Mouse (Mus musculus) olfactory bulb, adult 2 months (tissue): ENCODE results near the gene Pwwp2a. TPM values are rescaled to one million over a fixed set of nuclear protein-coding genes. Genes with fewer than 3 reads are reported as not detected.
A peak's percentile ranks its signal among the peaks of the same experiment; 100 is the strongest.

Source experiments
- H3K27ac ChIP-seq: fragments of 200-500 bp; 2 replicates; pipeline ENCODE4 v1.5.1; 2012; ENCODE audit warnings: low read depth, low read length; ENCODE audit not compliant: insufficient read depth
- H3K4me1 ChIP-seq: fragments of 200-500 bp; 2 replicates; pipeline ENCODE4 v1.6.1; 2012; ENCODE audit warnings: low read length; ENCODE audit not compliant: control insufficient read depth, insufficient read depth
- H3K4me3 ChIP-seq: fragments of 200-500 bp; 2 replicates; pipeline ENCODE4 v1.5.1; 2012; ENCODE audit warnings: mild to moderate bottlenecking, low read depth, low read length, moderate library complexity; ENCODE audit not compliant: insufficient read depth
- CTCF ChIP-seq: fragments of 200-500 bp; IDR thresholded peaks from 2 replicates; pipeline ENCODE4 v1.5.1; 2012; ENCODE audit warnings: low read depth, mild to moderate bottlenecking, low read length, moderate library complexity; ENCODE audit not compliant: insufficient read depth
- POLR2A ChIP-seq: fragments of 200-500 bp; IDR thresholded peaks from 2 replicates; pipeline ENCODE4 v1.6.1; 2012; ENCODE audit warnings: mild to moderate bottlenecking, low read depth, low read length, moderate library complexity; ENCODE audit not compliant: insufficient read depth
- WGBS: fragments of 180-500 bp; shearing (Covaris S2); methylation state at CpG from one replicate; pipeline ENCODE4 v1.1.7; 2018; 5-methylcytosine and 5-hydroxymethylcytosine counted together
- polyA plus RNA-seq: library from polyadenylated mRNA; stranded (reverse); fragments of >200 nt; gene quantifications from 2 replicates; pipeline ENCODE4 v1.2.4, GENCODE M21; 2012; ENCODE audit warnings: low replicate concordance; ENCODE audit not compliant: missing spikeins, insufficient read depth, insufficient read length

The Pwwp2a gene
- polyA plus RNA-seq = not detected in 2 replicates

DNA sequence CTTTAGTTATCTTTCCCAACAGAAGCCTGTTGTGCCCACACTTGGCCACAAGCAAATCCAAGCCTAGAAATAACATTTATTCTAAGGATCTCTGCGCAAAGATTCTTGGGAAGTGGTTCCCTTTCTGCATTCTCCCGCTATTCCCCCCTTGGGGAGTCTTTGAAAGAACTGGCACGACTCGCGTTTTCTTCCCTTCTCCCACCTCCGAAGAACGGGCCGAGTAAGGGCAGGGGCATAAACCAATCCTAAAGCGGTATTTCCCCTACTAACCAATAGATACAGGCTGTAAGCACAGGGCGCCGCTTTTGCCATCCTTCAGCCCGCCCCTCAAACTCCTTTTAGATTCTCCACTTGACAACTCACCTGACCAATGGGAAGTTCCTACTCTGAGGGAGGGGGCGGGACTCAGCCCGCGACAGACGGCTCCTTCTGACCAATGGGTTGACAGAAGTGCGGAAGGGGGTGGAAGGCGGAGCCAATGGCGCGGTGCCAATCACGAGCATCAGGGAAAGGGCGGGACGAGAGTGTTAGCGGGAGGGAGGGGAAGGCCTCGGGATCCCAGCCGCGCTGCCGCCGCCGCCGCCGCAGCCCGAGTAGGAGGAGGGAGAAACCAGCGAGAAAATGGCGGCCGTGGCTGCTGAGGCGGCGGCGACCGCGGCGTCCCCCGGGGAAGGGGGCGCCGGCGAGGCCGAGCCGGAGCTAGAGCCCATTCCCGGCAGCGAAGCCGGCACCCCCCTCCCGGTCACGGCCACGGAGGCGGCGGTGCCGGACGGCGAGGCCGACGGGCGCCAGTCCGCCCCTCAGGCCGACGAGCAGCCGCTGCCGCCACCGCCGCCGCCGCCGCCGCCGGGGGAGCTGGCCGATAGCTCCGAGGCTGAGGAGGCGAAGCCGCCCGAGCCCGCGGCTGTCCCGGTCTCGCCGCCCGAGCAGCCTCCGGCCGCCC, at the start of gene Pwwp2a:
TSS of gene Pwwp2a (plus strand) at position 527 of the 943 bp plus-strand sequence.
- Histone ChIP-seq H3K4me1 (0 out of 2 replicates have a peak, but pooled peaks cover 3% of the 10 kb centered on the region), H3K4me3 (peak within 1 kb of the TSS; percentile 96), H3K27ac (peak within 1 kb of the TSS; percentile 86)
- WGBS = 1% methylated on average over 86 of the region's 87 CpGs
- TF ChIP-seq POLR2A (peak; percentile 72; the same call in 1 of the 2 replicates), CTCF (no peak)

DNA sequence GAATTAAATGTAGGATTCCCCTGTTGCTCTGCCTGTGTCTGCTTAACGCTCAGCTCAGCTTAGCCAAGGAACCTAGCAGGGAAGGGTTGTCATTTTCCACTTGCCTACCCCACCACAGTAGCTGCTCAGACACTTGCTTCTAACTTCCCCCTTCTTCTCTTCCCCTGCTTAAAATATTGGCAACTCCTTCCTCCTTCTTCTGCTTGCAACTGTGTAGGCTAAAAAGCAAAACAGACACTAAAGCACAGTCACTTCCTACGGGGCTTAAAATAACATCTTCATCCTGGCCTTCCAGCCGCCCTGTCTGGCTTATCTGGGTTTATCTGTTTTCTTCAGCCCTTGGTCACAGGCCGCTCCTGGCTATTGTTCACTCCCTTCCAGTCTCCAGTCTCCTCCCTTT, 49.2 kb upstream of the Pwwp2a start:
- Histone ChIP-seq H3K27ac (peak overlapping the region; percentile 64), H3K4me1 (peaks cover 18% of the 10 kb centered on the region), H3K4me3 (no peak overlapping the region)
- TF ChIP-seq CTCF (no peak), POLR2A (no peak)
- 37% methylated on average over 4 of the region's 4 CpGs for WGBS

DNA sequence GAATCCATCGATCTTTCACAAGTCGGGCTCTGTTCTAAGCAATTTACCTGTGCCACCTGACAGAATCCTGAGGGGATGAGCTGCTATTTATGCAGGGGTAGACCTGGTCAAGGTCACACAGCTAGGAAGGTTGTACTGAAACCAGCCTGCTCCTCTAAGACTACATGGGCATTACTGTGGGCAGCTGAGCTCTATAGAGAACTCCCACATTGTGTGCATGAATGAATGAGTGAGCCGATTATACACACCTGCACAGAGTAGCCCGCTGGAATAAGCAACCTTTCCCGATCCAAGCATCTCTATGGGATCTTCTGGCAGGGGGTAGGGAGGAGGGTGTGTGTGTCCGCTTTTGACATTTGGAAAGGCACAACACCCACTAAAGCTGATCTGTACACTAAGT, 48.6 kb upstream of the Pwwp2a start:
- Histone ChIP-seq H3K27ac (no peak overlapping the region), H3K4me3 (no peak overlapping the region), H3K4me1 (peaks cover 18% of the 10 kb centered on the region)
- 77% methylated on average over 6 of the region's 6 CpGs for WGBS
- TF ChIP-seq POLR2A (no peak), CTCF (no peak)

DNA sequence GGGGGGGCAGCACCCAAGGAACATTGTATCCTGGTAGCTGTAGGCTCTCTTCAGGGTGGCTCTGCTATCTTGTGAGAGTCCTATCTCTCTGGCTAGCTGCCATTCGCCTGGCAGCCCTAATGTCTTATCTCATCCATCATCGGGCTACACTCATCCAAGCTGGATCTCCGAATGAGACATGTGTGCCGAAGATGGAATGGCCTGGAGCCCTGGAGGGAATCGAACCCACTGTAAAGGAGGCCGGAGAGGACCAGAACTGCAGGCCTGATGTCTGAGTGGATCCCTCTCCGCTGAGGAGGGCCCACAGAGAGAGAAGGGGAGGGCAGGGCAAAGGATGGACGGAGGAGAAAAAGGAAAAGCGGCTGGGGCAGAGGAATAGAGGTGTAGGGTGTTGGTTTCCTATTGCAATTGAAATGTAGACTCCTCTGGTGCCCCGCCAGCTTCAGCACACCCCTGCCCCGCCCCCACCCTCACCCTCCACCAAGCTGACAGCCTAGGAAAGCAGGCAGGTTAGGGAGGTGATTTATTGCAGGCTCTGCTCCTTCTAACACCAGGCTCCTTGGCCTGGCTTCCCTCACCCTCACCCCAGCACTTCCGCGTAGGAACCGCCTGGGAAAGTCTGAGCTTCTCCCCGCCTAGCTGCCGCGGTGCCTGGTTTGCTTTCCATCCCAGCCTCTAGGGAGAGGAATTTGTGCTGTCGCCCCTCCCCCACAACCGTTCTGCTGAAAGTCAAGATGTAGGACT, 48.0 kb upstream of the Pwwp2a start:
- 38% methylated on average over 19 of the region's 19 CpGs for WGBS
- Histone ChIP-seq H3K4me3 (no peak overlapping the region), H3K27ac (no peak overlapping the region), H3K4me1 (peaks cover 18% of the 10 kb centered on the region)
- TF ChIP-seq CTCF = no peak
- TF ChIP-seq POLR2A = no peak

DNA sequence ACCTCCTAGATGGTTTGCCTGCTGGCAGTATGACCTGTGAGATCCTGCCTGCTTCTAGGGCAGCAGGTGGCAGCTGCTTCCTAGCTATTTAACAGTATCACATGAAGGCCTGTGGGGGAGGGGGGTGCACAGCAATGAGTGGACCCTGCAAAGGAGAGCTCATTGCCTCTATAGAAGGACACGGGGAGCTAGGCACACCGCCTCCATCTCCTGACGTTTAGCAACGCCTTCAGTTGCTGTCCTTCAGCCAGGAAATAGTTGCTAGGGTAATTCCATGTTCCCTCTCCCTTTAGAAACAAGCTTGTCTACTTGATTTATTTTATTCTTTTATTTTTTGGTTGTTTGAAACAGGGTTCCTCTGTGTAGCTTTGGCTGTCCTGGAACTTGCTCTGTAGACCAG, 45.0 kb upstream of the Pwwp2a start:
- H3K27ac ChIP-seq = no peak overlapping the region
- WGBS = 72% methylated on average over 4 of the region's 4 CpGs
- TF ChIP-seq CTCF (no peak), POLR2A (no peak)
- no peak overlapping the region for H3K4me3 ChIP-seq
- peaks cover 18% of the 10 kb centered on the region for H3K4me1 ChIP-seq

DNA sequence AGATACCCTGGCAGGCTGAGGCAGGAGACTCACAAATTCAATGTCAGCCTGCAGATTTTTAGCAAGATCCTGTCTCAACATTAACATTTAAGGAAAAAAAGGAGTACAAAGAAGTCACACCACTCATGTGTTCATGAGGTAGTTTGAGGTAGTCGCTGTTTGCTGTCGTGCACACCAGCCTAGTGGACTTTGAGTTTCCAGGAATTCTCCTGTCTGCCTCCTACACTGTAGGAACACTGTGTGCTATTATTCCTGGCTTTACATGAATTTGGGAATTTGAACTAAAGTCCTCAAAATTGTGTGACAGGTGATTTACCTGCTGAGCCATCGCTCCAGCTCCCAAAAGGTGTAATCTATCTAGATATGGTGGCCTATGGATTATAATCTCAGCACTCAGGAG, 43.3 kb upstream of the Pwwp2a start:
- Histone ChIP-seq H3K4me3 (no peak overlapping the region), H3K27ac (no peak overlapping the region), H3K4me1 (peaks cover 14% of the 10 kb centered on the region)
- WGBS = 98% methylated on average over 3 of the region's 3 CpGs
- no peak for TF ChIP-seq CTCF
- TF ChIP-seq POLR2A = no peak

DNA sequence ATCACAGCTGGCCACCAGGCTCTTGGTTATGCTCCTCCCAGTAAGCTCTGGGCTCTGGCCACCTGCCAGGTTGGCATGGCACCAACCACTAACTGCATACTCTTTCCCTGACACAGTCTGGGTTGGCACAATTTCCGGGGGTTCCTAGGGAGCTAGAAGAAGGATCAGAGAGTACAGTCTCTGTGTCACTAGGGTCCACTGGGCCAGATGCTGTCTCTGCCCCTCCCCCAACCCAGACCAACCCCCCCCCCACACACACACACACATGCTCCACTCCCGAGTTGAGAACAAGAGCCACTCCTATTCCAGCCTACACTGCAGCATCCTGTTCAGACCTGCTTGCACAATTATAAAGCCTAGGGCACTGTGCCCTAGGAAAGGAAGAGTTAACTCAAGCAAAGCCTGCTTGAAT, 38.6 kb upstream of the Pwwp2a start:
- Histone ChIP-seq H3K27ac (no peak overlapping the region), H3K4me1 (peaks cover 6% of the 10 kb centered on the region), H3K4me3 (no peak overlapping the region)
- 9% methylated on average over 2 of the region's 2 CpGs for WGBS
- no peak for TF ChIP-seq POLR2A
- TF ChIP-seq CTCF = no peak

DNA sequence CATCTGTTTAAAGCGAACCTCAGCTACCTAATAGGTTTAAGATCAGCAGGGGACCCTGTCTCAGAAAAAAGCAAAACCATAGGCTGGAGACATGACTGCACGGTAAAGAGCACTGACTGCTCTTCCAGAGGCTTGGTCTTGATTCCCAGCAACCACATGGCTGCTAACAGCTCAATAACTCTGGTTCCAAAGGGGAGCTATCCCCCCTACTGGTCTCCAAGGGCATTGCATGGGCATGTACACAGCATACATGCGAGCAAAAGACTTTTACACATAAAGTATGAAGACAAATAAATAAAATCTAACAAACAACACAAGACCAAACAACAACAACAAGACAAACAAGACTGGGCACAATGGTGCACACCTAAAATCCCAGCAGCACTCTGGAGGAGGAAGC, 36.5 kb upstream of the Pwwp2a start:
- TF ChIP-seq CTCF = no peak
- TF ChIP-seq POLR2A = no peak

More for the DNA sequence above, 36.5 kb upstream of the Pwwp2a start:
- H3K4me1 ChIP-seq = peaks cover 6% of the 10 kb centered on the region
- 89% methylated on average over 3 of the region's 3 CpGs for WGBS
- no peak overlapping the region for H3K4me3 ChIP-seq
- no peak overlapping the region for H3K27ac ChIP-seq
